Mouse (Mus musculus): ENCODE results near the gene Pnpla5.

GRCm38 (mm10) chr15:84131096-84131786 is 8.3 kb upstream of the Pnpla5 start:
- TF ChIP-seq POLR2A (IDR thresholded peaks at IDR 0.05; ENCODE audit: borderline replicate concordance, low read depth, low read length) (no peak), CTCF (IDR thresholded peaks at IDR 0.05; ENCODE audit: low read depth, low read length) (no peak)

Data from bone marrow macrophage, adult 2 months (primary cell).